Mouse (Mus musculus) urinary bladder, postnatal 25 days (tissue): ENCODE data around the gene Cxcr5.

Experiments used
- DNase-seq: peaks from one replicate; pipeline ENCODE4 v3.0.0; 2022; ENCODE audit warnings: low spot score

Gene Cxcr5

DNA sequence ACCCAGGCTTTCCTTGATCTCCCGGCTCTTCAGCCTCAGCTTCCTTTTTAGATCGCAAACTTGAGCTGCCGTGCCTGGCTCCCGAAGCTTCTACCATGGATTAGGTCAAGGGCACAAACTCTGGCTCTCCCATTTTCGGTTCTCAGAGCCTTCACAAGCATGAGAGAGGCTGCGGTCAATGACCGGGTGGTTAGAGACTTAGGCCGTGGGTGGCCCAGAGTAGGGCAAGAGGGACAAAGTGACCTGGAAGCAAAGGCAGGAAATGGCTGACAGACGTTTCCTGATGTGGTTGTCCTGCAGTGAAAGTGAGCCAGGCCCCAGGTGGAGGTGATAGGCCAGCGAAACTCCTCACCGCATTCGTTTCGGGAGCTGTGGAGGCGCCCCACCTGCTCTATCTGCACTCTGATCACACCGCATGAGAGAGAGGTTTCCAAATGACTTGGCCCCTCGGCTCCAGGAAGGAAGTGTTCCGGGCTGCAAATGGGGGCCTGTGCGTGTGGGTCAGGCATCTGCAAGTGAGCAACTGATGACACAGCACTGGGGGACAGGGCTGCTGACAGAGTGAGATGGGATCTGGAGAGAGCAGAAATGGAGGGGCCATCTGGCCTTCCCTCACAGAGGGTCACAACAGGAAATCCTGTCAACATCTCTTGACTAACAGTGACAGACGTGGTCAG is 23.9 kb downstream of the Cxcr5 start:
- DNase-seq: no peak

DNA sequence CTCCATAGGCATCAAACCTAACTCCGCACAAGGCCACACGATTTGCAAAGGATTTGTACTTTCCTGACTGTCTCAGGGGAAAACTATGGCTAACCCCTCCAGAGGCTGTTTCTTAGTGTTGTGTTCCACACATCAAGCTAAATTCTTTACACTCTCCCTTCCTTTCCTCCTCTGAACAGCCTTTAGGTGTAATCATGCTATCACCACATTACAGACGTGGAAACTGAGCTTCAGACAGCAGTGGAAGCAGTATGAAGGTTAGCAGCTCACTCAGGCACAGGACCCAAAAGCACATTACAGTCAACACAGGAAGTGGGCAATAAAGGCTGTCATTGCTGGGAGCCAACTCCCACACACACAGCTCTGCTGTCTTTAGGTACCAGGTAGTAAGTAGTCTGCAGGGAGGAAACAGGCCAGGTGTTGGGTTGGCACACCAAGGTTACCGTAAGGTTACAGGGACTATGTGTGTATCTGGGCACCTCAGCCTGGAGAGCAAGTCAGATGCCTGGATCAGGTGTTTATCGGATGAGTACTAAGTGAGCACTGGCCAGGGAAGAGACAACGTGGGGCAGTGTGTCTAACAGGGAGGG is 28.6 kb downstream of the Cxcr5 start:
- no peak for DNase-seq

DNA sequence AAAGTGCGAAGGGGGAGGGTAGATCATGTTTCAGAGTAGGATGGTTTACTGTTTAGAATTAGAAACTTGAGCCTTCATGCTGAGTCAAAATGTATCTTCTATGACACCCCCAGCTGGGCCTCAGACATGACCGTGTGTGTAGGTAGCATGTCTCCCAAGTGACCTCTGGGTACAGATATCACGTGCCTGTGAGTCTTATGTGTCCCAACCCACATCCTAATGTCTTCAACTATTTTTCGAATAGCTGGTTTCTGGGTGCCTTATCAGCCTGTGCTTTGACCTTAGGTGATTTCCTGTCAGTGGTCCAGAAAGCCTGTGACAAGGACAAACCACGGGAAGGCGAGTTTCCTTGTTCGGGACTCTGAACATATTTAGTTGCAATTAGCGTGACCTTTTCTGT is 33.3 kb downstream of the Cxcr5 start:
- no peak for DNase-seq

DNA sequence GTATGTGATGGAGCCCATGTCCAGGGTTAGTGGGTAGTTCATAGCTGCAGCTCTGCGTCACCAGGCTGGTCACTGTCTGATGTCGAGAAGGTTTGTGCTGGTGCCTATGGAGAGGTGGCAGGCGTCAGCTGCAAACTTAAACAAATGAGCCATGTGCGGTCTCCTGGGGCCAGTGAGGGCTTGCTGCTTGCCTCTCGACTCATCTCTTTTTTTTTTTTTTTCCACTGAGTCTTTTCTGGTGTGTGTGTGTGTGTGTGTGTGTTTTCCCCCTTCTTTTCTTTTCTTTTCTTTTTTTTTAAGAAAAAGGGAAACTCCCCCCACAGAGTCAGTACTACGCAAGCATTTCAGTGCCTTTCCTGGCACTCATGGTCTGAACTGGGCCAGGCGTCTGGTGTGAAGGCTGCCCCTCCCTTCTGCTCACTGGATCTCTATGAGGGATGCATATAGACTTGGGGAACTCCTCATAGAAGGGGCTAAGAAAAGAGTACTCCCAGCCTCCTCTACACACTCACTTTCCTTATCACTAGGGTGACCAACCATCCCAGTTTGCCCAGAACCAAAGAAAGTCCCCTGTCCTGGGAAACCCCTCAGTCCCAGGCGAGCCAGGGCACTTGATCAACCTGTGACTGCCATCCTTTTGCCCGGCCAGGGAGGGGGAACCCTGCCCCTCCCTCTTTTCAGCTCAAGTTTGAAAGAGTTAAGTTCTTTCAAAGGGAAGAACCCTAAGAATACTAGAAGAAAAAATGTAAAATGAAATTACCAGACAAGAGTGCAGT is 35.2 kb downstream of the Cxcr5 start:
- no peak for DNase-seq

DNA sequence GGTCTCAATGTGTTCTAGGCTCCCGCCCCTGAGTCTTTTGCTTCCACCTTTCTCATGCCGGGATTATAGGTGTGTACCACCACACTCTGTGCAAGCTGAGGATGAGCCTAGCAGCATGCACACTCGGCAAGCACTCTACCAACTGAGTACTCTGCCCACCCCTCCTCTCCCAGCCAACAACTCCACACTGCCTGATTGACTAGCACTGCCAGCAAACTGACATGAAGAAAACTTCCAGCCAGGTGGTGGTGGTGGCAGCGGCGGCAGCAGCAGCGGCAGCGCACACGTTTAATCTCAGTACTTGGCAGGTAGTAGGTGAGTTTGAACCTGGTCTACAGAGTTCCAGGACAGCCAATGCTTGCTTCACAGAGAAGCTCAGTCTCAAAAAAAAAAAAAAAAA is 36.1 kb downstream of the Cxcr5 start:
- DNase-seq: no peak

DNA sequence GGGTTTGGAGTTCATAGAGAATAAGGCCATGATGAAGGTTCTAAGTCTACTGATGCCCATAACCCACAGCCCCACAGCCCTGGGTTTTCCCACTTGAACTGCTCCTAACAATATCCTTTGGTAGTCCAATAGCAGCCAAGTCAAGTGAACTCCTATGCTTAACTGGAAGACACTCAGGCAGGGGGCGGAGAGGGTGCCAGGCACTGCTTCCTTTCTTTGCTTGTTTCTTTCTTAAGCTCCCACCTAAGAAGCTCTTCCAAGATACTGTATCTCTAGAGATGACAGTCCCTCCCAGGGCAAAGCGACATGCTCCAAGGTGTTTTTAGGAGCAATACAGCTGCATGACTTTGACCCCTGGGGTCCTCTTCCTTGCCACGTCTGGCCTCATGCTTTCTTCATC is 36.7 kb downstream of the Cxcr5 start:
- DNase-seq: no peak

DNA sequence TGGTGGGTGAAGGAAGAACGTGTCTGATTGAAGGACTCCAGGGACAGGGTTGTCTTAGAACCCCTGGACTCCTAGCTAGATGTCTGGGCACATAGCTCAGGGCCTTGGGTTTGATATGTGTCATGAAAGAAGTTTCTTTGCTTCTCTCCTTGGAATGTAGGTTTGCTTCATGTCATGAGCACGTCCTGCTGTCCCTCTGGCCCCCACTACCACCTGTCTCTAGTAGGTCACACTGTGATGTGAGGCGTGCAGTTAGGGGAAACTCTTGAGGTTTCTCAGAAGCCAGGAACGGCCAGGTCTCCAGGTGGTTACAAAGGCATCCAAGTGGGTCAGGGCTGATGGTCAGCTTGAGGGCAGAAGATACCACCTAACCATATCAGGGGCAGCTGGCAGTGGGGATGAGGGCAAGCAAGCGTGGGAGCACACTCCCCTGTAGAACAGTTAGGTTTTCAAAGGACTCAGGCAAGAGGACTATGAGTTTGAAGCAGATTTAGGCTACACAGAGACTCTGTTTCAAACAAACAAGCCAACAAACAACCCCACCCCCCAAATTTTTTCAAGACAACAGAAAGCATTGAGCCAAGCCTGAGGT is 37.3 kb downstream of the Cxcr5 start:
- DNase-seq: no peak

DNA sequence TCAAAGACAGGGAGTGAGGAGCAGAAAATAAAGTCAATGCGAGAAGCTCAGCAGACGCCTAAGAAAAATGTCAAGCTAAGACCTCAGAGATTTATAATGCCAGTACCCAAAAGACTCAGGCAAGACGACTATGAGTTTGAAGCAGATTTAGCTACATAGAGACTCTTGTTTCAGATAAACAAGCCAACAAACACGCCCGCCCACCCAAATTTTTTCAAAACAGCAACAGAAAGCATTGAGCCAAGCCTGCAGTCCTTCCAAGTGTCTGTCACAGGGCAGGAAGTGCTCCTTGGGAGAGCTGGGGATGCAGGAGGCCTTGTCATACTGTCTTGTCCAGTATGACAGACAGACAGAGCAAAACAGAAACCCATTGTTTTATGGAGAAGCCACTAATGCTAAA is 38.0 kb downstream of the Cxcr5 start:
- no peak for DNase-seq

DNA sequence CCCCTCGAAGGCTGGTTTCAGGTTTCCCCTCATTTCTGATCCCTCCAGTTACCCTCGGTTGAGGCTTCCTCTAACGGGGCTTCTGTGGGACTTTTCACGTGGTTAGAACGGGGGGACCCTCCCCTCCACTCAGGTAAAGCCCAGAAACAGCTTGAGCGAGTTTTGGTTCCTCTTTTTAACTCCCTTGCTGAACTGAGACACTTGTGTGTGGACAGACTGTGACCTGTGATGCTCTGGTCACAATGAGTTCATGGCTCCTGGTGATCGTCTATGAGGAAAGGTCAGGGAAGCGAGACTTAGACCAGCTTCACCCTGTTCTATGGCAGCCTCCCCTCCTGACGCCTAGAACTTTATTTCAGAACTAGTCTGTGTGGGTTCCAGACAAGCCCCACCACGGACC is 39.8 kb downstream of the Cxcr5 start:
- no peak for DNase-seq

DNA sequence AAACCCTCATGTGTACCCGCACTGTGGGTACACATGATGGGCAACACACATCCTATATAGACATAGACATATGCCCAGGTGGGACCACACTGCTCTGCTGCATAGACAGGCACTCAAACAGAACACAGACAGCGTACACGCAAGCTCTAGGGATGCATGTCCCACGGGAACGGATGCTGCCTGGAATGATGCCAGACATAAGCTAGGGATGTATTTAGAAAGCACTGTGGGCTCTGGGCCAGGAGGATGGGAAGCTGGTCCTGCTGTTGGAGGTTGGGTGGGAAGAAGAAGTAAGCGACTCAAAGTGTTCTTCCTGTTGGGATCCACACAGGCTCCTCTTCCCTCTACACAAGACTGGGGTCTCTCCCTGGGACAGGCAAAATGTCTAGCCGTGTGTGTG is 43.6 kb downstream of the Cxcr5 start:
- no peak for DNase-seq

DNA sequence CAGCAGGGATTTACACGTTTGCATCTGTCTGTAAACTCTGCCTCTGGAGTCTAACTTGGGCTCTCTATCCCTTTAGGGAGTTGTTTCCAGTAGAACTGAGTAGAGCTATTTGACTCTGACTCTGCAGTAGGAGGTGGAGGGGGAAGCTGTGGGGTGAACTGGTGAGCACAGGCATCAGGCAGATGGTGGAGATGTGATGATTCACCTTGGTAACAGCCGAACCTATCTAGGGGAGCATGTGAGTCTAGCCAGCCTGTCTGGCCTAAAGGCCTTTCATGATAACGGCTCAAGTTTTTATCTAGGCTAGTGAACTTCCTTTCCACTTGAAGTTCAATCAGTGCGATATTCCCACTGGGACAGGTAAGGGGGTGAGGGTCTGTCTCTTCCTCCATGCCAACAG is 44.3 kb downstream of the Cxcr5 start:
- no peak for DNase-seq

DNA sequence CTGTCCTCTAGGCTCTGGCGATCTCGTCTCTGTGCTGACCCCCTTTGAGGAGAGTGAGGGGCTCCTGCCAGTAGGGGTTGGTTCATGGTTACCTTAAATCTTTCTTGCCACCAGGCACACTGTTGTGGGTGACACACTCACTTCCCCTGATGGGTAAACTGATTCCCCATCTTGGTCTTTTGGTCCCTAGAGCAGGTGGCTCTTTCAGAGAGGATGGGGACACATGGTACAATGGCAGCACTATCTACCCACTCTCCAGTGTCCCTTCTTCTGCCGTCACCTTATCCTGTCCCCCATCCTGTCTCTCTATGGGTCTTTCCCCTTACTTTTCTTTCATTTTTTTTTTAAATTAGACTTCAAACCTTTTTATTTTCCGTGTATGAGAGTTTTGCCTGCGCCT is 45.8 kb downstream of the Cxcr5 start:
- DNase-seq: no peak

DNA sequence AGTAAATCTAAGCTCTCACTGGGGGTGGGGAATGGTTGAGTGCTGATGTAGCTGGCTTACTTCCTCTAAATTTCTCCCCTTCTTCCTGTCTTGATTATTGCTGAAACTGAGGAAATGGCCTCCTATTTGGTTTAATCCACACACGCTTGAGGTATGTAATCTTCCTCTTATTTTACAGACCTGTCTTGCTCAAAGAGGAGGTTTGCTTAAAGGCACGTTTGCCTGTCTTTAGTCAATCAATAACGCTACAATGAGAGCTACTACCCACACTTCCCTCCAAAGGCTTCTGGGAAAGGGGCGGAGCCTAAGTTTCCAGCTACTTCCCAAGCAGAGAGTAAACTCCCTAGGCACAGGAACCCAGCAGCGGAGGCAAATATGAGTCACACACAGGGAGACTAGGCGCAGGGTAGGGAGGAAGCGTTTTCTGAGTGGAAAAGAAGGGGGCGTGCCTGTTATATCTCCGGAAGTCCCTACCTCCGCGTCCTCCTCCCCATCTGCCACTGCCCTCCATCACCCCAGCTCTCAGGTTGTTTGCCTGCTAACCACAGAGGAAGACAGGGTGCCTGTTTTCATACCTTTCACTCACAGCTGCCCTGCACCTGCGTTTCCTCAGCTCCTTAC is 46.4 kb downstream of the Cxcr5 start:
- DNase-seq: no peak

DNA sequence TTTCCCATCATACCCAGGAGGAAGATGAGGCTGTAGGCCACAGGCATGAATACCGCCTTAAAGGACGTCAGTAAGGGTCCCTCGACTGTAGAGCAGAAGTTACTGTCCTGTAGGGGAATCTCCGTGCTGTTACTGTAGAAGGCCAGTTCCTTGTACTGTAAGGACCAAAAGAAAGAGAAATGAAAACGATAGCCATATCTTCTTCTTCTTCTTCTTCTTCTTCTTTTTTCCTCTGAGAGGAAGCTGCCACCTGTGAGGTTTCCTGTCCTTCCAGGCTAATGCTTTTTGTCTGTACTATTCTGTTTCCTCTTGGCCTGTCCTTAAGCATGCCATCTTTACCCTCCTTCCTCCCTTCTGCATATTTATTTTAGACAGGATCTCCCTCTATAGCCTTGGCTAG is 47.5 kb downstream of the Cxcr5 start:
- DNase-seq: no peak

DNA sequence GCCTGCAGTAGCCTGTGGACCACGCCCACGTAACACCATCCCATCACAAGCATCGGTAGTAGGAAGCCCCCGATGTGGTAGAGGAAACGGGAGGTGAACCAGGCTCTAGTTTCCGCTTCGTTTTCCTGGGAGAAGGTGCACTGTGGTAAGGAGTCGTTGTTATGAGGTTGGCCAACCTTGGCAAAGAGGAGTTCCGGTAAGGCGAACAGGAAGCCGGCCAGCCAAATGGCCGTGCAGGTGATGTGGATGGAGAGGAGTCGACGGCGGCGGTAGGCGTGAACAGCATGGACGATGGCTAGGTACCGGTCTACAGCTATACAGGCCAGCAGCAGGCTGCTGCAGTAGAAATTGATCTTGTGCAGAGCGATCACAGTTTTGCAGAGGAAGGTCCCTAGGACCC is 48.1 kb downstream of the Cxcr5 start:
- no peak for DNase-seq

DNA sequence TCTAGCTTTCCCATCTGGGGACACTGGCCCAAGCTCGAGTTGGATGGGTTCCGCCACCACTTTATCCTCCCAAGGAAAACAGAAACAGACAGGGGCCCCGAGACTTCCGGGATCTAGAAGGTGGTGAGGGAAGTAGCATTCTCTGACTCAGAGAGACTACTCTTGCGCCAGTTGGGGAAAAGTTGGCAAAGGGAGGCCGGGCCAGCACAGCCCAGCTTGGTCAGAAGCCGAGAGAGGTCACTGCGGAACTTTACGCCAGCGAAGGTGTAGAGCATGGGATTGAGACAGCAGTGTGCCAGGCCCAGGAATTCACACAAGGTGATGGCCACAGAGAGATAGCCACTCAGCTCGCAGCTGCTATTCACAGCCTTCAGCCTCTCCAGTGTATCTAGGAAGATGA is 48.6 kb downstream of the Cxcr5 start:
- no peak for DNase-seq

DNA sequence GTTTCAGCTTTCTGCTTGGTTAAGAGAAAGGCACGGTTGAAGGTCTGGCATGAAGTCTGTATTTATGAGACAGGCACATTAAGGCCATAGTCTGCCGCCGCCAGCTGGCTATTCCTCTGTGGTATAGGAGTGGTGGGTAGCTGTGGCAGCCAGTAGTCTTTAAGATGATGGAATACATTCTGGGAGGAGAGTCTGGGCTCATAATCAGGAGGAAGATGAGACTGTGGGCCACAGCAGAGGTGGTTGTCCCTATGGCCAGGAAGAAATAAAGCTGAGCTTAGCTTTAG is 49.0 kb downstream of the Cxcr5 start:
- DNase-seq: no peak

DNA sequence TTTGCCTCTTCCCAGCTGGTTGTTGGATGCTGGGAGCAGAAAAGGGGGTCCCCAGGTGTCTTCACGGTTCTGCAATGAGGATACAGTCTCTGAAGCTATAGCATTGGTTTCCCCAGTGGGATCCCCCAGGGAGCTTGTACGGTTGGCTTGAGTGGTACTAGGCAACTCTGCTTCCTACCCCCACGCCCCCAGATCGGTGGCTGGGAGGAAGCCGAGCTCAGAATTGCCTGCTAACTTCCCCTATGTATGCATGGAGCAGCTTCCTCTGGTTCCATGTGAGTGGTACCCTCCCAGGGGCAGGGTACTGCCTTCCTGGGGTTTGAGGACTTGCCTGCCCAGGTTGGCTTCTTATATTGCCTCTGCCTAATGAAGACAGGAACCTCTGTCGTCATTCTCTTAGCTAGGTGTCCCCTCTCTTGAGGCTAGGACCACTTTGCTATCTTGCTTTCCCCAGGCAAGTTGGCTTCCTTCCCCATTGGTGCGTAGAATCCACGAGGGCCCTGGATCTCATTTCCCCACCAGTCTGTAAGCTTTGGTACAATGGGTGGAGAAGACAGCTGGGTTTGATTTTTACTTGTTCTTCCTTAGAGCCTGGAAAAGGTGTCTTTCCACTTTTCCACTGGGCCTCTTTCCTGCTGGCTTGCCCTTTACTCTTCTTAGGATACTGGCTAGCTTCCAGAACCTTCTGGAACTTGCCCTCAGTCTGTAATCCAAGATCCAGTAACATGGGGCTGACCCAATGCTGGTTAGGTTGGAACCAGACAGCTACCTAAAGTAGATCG is 49.6 kb downstream of the Cxcr5 start:
- DNase-seq: no peak

DNA sequence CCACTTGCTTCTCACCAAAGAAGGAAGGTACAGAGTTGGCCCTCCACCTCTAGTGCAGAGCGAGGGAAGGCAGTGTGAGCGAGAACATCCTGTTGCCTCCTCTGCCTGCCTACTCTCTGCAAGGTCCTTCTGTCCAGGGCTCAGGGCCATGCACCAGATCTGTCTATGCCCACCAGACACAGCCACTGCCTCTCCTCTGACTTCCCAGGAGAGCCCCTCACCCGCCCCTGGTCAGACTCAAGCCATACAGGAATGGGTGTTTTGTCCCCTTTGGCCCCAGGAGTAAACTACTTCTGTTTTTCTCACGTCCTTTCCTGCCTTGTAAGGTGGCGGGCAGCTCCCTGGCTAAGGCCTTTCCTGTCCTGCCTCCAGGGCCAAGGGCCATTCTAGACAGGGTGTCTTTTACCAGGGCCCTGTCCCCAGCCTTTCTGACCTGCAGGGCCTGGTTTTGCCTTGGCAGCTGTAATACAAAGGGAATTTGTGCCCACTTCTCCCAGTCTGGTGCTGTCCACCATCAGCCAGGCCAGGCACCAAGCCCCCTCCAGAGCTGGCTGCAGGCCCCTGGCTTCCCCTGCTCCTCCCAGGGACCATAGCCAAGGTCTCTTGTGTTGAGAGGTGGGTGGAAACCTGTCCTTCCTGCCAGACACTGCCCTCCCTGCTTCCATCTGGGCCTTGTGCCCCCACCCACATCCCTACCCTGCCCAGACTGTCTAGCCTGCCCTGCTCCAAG is 50.6 kb downstream of the Cxcr5 start:
- no peak for DNase-seq

DNA sequence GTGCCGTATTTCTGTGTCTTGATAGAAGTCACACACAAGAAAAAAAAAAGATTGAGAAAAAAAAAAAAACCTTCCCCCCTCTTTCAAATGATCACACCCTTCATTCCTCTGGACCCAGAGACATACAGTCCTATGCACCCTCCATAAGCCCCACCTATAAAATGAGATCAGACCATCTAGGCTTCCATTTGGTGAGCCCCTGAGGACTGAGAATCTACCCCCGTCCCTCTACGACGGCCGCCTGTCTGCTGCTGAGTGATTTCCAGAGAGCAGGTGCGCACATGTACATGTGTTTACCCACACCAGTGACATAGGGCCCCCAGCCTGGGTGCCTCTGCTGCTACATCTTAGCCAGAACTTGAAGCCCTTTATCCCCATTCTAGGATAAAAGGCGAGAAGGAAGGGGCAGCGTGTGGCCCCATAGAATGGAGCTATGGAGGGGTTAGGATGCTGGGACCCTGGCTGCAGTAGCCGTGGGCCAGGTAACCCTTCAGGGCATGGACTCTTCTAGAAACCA is 51.3 kb downstream of the Cxcr5 start:
- DNase-seq: no peak
